Mouse (Mus musculus) gastrocnemius, postnatal 36 days (tissue): ENCODE measurements around the gene Vapb. TPM values are rescaled to one million over a fixed set of nuclear protein-coding genes. Genes with fewer than 3 reads are reported as not detected.

Source experiments
- DNase-seq, 2 experiments: peaks; one replicate each; pipeline ENCODE4 v3.0.0; 2022
- intact Hi-C: fragments of 180-260 bp; cut with DNase I; formaldehyde crosslinking; loops from one replicate; pipeline ENCODE4 v1.15.1; 2025
- total RNA-seq, 2 experiments: library from RNA; stranded (reverse); gene quantifications; 2 replicates each; pipeline ENCODE4 v1.2.3; 2021

Gene Vapb
- total RNA-seq, 2 experiments from 2014 or later: 137 to 148 TPM

- DNase-seq: no peak
- intact Hi-C loops: no loop called here
These were observed 6.8 kb upstream of the Vapb start for GRCm38 (mm10) chr2:173730444-173730966.

- no peak for DNase-seq
- intact Hi-C loops: no loop called here
These were observed 2.9 kb upstream of the Vapb start for GRCm38 (mm10) chr2:173734426-173734825.

DNA sequence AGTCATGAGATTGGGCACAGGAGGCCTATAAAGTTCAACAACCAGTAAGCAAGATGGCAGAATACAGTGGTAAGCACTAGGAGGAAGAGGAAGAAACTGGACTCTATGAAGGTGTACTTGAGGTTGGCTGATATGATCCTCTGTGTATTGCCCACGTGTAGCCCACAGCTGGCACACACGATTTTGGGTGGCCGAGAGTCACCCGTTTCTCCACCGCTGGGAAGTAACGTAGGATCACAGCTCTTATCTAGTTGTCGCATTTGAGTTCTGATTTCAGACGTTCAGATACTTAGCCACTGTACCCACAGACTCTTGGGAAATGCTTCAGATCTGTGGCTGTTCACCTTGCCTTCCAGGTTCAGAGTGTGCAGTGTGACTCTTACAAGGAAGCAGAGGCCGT lies 921 bp downstream of the Vapb start:
- intact Hi-C loops: loop anchor here (5.0 kb wide), 1 partner anchor 76 kb away; no protein-coding TSS in a partner anchor

GRCm38 (mm10) chr2:173739107-173739506 lies 1.8 kb downstream of the Vapb start:
- DNase-seq: no peak
- intact Hi-C loops: loop anchor here (5.0 kb wide), 1 partner anchor 77 kb away; no protein-coding TSS in a partner anchor

More for the DNA sequence above, 921 bp downstream of the Vapb start:
- DNase-seq: no peak

DNA sequence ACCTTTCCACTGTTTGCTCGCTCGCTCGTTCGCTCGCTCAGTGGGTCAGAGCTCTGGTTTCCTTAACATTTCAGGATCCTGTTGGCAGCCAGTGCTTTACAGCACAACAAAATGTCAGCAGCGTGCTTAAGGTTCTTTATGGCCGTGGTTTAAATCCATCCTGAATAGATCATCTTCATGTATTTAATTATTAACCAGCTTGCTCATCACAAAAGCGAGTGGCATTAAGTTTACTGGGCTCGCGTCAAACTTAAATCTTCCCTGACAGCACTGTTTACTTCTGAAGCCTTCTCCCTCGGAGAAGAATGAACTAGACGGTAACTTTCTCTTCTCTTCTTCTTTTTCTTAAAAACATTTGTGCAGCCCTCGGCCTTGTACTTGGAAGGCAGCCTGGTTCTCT lies 4.8 kb downstream of the Vapb start:
- intact Hi-C loops: no loop called here
- DNase-seq: no peak

DNA sequence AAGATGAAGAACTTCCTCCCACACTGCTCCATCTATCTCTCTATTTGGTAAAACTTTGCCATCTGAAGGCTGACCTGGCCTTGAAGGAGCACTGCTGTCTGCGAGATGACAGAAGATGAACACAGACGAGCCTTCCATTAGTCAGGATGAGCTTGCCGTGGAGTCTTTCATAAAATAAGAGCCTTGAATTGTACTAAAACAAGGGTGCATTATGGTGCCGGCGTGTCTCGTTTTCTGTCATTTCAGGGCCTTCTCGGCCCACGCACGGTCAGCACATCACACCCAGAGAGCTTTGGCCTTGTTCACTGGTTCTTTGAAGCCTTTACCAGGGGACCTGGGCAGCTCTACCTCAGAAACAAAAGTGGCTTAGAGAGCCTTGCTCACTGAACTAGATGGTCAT lies 5.4 kb downstream of the Vapb start:
- intact Hi-C loops: no loop called here
- no peak for DNase-seq

DNA sequence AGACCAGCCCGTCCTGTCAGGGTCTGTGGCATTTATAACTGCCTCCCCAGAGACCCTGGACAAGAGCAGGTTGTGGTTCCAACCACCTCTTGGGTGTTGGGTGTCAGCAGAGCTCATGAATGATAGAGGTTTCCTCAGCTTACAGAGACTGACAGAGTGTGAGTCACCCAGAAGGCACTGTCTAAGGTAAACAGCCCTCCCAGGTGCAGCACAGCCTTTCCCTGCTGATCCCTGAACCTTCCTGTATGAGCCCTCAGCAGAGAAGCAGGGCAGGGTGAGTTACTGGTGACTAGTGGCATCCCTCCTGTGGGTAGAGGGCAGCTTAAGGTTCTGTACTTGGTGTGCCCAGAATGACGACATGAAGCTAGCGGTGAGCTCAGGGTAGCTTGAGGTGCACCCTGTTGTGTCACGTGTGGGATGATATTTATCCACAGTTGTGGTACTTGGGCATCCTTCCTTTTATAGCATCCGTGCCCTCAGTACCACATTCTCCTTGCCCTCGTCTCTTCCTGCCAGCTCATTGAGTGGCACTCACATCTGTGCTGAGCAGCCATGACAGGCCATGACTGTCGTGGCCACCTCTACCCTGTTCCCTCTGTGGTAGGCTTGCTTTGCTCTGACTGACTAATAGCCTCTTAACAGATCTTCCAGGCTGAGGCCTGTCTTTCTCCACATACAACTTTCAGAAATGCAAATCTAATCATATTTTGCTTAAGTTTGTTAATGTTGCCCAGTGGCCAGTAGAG lies 6.9 kb downstream of the Vapb start:
- no peak for DNase-seq
- intact Hi-C loops: no loop called here

DNA sequence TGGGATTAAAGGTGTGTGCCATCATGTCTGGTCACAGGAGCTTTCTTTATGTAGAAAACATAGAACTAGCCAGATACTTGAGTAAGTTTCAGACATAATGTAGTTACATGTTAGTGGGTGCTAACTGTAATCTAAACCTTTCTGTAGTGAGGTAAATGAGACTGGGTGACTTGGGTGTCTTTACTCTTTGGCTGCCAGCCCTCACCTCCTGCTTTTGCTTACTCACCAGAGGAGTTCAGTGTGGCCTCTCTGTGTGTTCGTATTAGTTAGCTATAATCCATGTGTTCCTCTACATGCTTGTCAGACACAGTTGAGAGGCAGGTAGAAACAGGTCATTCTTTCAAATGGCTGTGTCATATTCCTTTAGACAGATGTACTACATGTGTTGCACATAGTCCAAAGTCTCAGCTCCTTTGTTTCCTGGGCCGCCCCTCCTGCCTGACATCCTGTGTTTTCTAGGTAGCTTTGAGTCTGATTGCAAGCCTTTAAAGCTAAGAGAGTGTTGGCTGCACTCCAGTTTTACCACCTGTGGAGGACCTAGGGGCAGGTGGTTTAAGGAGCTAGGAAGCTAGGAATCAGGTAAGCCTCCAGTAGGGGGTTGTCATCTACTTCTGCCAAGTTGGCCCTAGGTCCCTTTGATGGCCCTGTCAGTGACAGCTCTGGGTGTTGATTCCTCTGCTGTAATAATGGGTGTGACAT lies 11.8 kb downstream of the Vapb start:
- DNase-seq: no peak
- intact Hi-C loops: no loop called here

DNA sequence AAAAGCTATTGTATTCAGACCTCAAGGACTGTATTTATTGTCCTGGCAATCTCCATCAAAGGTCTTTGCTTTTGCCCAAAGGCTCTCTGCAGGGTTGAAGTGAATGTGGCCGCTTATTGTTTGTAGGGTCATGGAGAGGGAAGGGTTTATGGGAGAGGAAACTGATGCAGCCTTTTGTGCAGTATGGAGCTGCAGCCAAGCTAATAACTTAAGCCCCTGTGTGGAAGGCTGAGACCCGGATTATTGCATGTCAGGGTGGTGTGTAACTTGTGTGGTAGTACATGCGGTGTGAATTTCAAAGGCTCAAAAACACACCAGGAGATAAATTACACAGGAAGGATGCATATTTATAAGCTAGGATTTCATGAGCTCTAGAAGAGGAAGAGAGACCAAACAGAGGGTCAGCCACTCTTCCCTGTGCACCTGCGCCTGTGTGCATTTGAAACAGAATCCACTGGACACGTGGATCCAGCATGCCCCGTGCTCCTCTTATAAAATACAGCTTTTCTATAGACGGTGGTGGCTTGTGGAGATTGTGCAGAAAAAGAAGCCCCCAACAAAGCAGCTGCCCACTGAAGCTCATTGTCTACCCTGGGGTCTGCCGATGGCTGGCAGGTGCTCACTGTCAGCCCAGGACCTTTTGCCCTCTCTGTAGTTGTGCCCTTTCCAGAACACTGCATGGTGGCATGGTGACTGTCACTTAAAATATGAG lies 18.3 kb downstream of the Vapb start:
- intact Hi-C loops: no loop called here
- DNase-seq: no peak

DNA sequence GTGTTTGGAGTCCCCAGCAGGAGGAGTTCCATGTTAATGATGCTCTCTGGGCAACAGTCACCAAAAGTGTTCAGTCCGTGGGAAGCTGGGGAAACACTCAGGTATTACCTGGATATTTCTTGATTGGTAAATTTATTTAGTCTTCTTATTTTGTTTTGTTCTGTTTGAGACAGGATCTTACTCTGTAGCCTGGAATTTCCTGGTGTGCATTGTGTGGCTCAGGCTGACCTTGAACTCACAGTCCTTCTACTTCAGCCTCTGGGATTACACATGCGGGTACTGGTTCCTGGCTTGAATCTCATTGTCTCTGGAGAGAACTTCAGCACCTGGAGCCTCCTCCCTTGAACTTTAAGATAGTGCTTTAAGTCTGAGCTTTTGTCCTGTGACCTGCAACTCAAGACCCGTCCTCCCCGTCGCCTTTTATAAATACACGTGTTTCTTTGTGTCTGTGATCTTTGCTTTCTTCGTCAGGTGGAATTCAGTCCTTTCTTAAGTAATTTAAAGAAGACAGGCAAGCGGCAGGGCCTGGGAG lies 20.4 kb downstream of the Vapb start:
- intact Hi-C loops: no loop called here

DNA sequence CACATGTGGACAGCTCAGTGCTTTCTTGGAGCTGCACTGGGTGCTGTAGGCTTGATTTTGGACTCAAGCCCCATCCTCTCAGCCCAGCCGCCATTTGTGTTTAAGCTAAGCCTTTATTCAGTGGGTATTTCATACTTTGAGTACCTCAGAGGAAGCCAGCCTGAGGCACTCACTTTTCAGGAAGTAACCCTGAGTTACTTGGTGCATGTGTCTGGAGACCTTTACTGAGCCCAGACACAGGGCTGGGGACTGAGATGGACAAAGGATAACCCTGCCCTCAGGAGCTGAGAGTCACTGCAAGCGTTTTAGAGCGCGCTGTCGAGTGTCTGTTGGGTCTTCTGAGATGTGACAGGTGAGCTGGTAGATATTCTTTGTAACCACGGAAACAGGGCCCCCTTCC lies 23.3 kb downstream of the Vapb start:
- no peak for DNase-seq
- intact Hi-C loops: no loop called here

More for the DNA sequence above, 20.4 kb downstream of the Vapb start:
- DNase-seq: no peak

GRCm38 (mm10) chr2:173764629-173765028 lies 27.3 kb downstream of the Vapb start:
- intact Hi-C loops: no loop called here
- DNase-seq: no peak

DNA sequence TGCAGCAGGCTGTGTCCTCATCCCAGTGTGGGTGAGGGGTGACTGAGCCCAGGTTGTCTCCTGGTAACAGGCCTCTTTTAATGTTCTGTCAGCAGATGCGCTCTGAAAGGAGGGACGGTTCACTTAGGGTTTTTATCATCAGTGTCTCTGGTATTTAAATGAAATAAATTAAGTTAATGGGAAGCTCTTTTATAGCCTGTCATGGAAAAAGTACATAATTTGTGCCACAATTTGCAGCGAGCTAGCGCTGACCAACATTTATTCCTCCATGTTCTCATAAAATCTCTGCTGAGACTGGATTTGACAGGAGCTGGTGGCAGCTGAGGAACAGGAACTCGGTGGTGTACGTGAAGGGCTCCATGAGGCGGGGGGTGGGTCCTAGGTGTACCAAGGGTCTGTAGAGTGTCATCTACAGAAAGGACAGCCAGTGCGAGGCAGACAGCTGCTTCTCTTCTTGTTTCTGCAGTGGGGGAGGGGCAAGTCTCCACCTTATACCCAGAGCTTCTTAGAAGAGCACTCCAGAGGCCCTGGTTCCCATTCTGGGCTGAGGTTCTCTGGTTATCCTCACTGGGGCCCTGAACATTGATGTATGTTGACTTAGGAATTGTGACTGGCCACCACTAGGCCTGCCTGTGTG lies 30.8 kb downstream of the Vapb start:
- intact Hi-C loops: no loop called here
- DNase-seq: no peak

DNA sequence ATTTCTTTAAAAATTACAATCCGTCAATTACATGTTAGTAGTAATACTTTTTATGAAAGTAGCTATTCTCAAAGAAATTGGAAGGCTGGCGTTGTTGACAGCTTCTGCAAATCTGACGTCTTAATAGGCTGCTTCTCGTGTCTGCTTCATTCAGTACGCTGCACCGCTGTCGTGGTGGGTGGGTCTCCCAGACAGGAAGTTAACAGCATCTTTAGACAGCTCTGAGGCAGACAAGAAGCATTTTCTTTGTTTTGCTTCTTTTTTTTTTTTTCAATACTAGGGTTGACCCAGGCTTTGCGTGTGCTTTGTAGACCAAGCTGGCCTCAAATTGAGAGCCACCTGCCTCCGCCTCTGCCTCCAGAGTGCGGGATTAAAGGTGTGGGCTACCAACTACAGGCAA lies 31.9 kb downstream of the Vapb start:
- intact Hi-C loops: no loop called here
- DNase-seq: no peak

DNA sequence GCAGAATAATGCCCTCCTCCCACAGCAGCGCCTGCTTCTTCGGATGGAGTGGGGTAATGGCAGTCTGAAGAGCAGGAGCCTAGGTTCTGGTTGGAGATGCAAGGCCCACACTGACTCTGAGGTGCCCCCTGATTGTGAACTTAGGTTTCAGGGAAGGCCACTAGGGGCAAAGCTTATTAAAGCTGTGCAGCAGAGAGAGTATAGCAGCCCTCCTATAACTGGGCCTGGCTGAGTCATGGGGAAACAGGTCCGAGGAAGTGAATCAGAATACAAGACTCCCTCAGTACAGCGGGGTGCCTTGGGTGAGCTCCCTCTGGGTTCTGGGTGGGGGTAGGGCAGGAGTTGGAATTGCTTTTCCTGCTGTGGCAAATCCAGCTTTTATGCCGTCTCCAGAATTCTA lies 33.3 kb downstream of the Vapb start:
- no peak for DNase-seq
- intact Hi-C loops: no loop called here

DNA sequence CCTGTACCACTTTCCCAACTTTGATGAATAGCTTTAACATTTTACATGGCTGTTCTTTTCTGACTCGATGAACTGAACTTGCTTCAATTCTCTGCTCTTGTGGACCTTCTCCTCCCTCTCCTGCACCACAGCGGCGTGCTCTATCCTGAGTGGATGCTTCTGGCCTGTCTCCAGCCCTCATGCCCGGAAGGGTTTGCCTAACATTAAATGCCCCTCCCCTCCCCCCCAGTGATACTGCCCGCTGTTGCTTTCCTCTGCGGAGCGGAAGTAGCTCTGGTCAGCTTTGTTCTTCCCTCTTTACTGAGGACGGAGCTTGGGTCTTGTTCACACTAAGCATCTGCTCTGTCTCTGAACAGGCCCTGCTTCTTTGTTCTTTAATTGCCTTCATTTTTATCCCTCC lies 34.4 kb downstream of the Vapb start:
- no peak for DNase-seq
- intact Hi-C loops: no loop called here

- DNase-seq: no peak
- intact Hi-C loops: no loop called here
These were observed 38.2 kb downstream of the Vapb start for GRCm38 (mm10) chr2:173775556-173775955.

DNA sequence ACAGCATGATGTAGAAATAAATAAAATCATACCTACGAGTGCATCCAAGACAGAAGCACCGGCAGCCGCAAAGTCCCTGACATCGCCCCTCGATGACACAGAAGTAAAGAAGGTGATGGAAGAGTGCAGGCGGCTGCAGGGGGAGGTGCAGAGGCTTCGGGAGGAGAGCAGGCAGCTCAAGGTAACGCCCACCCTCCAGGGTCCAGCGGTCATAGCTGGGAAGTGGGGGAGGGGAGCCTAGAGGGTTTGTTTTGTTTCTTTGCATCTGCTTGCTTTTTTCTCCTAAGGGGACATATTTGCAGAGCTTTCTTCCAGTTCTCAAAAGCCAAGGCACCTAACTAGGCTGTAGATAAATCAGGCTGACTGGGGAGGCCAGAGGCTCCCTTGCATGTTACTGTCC lies 38.8 kb downstream of the Vapb start:
- intact Hi-C loops: no loop called here

DNA sequence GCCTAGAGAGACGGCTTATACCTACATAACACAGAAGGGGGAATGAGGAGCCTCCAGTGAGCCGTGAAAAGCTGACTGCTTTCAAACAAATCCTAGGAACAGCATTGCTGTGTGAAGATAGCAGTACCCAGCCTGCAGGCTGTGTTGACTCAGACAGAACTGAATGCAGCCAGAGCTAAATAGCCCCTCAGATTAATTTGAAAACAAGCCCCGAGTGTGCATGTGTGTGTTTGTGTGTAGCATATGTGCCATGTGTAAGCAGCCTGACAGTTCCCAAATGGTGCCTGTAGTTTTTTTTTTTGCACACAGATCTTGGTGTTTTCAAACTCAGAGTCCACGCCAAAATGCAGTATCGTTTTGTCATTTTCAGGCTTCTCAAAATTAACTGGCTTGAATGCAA lies 43.6 kb downstream of the Vapb start:
- DNase-seq: no peak
- intact Hi-C loops: no loop called here

More for the DNA sequence above, 38.8 kb downstream of the Vapb start:
- DNase-seq: no peak

DNA sequence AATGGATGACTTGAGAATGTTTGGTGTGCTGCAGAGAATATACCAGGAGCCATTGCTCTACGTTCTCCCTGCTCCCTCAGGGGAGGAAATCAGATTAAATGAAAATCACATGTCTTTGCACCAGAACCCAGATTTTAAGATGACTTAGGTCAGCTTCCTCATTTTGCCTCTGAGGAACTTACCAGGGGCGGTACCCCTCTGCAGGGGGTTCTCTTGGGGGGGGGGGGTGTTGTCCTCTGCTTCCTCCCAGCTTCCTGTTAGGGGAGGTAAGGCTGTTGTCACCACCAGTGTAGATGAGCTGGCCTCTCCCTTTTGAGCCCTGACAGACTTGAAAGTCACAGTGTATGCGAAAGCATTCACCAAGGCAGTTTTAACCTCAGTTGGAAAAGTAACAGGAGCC lies 47.1 kb downstream of the Vapb start:
- no peak for DNase-seq
- intact Hi-C loops: no loop called here

DNA sequence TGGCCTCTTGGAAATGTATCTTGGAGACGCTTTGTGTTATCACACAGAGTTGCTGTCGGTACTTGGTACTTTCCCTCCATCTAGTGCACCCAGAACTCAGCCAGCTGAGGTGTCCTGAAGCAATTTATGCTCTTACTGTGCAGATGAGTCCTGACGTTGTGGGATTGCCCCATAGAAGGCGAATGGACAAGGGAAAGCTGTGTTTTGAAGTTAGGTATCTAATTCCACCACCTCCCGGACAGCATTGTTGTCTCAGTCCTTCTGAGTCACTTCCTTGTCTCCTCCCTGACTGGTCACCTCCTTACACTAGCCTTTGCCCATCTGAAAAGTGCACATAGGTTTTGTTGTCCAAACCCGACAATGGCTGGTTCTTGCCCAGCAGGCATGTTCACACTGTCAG lies 47.6 kb downstream of the Vapb start:
- no peak for DNase-seq
- intact Hi-C loops: no loop called here
